In the genomic region with DNA sequence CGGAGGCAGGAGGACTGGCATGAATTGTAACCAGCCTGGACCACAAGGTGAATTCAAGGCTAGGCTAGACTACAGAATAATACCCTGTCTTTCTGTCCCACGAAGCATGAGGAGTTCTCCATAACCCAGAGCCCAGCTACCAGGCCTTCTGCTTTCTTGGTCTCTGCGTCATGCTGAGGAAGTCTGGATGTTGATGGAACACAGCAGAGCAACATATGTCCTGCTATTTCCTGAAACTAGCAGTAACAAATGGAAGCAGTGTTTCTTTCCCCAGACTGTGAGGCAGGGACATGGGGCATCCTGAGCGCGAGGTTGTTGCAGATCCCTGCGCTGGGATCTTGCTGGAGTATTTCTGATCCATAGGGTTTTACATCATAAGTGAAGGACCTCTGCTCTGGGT, we compare ENCODE assay signal across 19 mouse cellular contexts. TPM values are rescaled to one million over a fixed set of nuclear protein-coding genes. Genes with fewer than 3 reads are reported as not detected.
"Had no signal": no experiment of that assay in that cellular context is flagged by ENCODE, and none has a peak within 500 bp of the region (broad histone marks: within the 10 kb centered on the region; RNA-seq: fewer than 3 reads in every experiment).

No protein-coding gene starts in this region.

- ATAC-seq: midbrain, embryonic 16.5 days had no signal

- DNase-seq: lung, embryonic 14.5 days; lung, postnatal 10 days; midbrain, embryonic 14.5 days; retina, postnatal 1 day; right cerebral cortex, adult 18-20 months; right cerebral cortex, postnatal 25 days; right cerebral cortex, postnatal 4 days; spleen, adult 18-20 months; thymus, adult 18-20 months; thymus, postnatal 14 days; thymus, postnatal 36 days had no signal

- H3K4me3 ChIP-seq: midbrain, embryonic 10.5 days; midbrain, embryonic 12.5 days; myocyte; neural tube, embryonic 13.5 days; neural tube, embryonic 15.5 days had no signal

- H3K27ac ChIP-seq: midbrain, embryonic 10.5 days; midbrain, embryonic 12.5 days; neural tube, embryonic 13.5 days; neural tube, embryonic 15.5 days had no signal

RNA-seq across cellular contexts. Expression of a gene that starts 22.1 kb away (rescaled TPM):
- total RNA-seq: megakaryocyte, adult 5-6 weeks; megakaryocyte-erythroid progenitor cell, adult 5-6 weeks had no signal

RNA-seq across cellular contexts. Expression of a gene that starts 25.1 kb away (rescaled TPM):
- total RNA-seq: megakaryocyte, adult 5-6 weeks; megakaryocyte-erythroid progenitor cell, adult 5-6 weeks had no signal
